Mouse (Mus musculus): Measurements from ENCODE around the gene Tmem102. TPM values are rescaled to one million over a fixed set of nuclear protein-coding genes. Genes with fewer than 3 reads are reported as not detected.

Gene Tmem102
- polyA plus RNA-seq, 1 experiment from 2014 or later, result 0.68 TPM

- H3K36me3 ChIP-seq (ENCODE audit: control insufficient read depth, insufficient read depth, low read length), result no peaks in the 10 kb centered on the region
- peaks cover 9% of the 10 kb centered on the region for H3K27me3 ChIP-seq (ENCODE audit: control insufficient read depth, insufficient read depth, low read length)
- H3K4me2 ChIP-seq (ENCODE audit: low read depth, low read length), result no peak overlapping the region
- 86% methylated on average over 2 of the region's 2 CpGs for WGBS
- no peaks in the 10 kb centered on the region for H3K9me3 ChIP-seq (ENCODE audit: control insufficient read depth, low read length)
- H3K9ac ChIP-seq (replicated peaks; ENCODE audit: low read depth, low read length), result no peak overlapping the region
- ATAC-seq (ENCODE audit: low read depth), result no peak
- no peak overlapping the region for H3K4me3 ChIP-seq (ENCODE audit: low read depth, low read length)
- peaks cover 14% of the 10 kb centered on the region for H3K4me1 ChIP-seq (ENCODE audit: control insufficient read depth, insufficient read depth, low read length)
- no peak overlapping the region for H3K27ac ChIP-seq (ENCODE audit: low read depth, low read length)
Observed at GRCm38 (mm10) chr11:69807641-69808040, 2.2 kb upstream of the Tmem102 start.

GRCm38 (mm10) chr11:69806378-69806777 lies 954 bp upstream of the Tmem102 start:
- WGBS, result 85% methylated on average over 4 of the region's 4 CpGs

DNA sequence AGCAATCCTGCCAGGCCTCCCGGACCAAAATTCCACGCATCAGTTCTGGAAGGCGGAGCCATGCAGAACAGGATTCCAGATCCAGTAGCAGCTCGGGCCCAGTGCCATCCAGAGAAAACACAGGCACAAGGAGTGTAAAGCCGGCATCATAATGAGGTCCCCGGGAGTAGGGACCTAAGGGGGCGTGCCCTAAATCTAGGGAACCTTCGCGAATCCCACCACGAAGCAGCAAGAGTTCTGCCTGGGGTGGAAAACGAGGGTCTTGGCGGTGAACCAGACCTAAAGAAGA lies 828 bp downstream of the Tmem102 start:
- H3K9ac ChIP-seq (replicated peaks; ENCODE audit: low read depth, low read length), result 0 out of 2 replicates have a peak overlapping the region, but pooled peaks have one; percentile 34

More at GRCm38 (mm10) chr11:69806378-69806777, 954 bp upstream of the Tmem102 start:
- peaks cover 9% of the 10 kb centered on the region for H3K27me3 ChIP-seq (ENCODE audit: control insufficient read depth, insufficient read depth, low read length)
- H3K4me1 ChIP-seq (ENCODE audit: control insufficient read depth, insufficient read depth, low read length), result peaks cover 25% of the 10 kb centered on the region
- no peak for ATAC-seq (ENCODE audit: low read depth)
- H3K4me3 ChIP-seq (ENCODE audit: low read depth, low read length), result no peak overlapping the region
- no peak overlapping the region for H3K27ac ChIP-seq (ENCODE audit: low read depth, low read length)
- H3K9me3 ChIP-seq (ENCODE audit: control insufficient read depth, low read length), result no peaks in the 10 kb centered on the region
- no peaks in the 10 kb centered on the region for H3K36me3 ChIP-seq (ENCODE audit: control insufficient read depth, insufficient read depth, low read length)
- no peak overlapping the region for H3K9ac ChIP-seq (replicated peaks; ENCODE audit: low read depth, low read length)
- no peak overlapping the region for H3K4me2 ChIP-seq (ENCODE audit: low read depth, low read length)

DNA sequence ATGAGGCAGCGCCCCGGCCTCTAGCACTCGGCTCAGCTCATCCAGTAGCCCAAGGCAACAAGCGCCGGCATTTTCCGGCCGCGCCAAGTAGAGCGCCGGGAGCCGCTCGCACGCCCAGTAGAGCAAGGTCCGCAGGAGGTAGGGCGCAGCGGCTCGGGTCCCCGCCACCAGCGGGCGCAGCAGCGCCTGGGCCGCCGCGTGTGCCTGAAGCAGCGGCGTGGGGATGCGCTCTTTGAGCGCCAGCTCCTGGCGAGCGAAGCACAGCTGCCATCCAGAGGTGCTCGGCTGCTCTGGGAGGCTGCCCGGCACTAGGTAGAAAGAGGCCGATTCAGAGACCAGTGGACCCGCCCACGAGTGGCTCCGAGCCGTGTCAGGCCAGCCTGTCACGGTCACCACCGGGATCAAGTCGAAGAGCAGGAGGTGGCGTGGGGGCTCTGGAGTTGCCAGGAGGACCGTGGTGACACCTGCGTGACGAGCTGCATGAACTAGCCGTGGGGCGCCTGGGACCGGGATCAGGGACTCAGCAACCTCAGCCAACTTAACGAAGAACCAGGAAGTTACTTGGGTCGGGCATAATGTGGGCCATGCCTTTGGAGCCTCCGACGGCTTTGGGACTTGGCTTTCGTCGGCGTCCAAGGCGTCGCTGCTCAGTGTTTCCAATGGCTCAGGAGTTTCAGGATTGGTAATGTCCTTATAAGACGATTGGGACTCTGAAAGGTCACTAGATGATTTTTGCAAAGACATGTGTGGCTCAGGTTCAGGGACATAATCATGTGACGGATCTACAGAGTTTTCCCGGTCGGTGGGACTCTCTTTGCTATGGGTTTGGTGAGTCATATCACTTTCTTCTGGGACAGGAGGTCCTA lies 1.4 kb downstream of the Tmem102 start:
- H3K36me3 ChIP-seq (ENCODE audit: control insufficient read depth, insufficient read depth, low read length), result no peaks in the 10 kb centered on the region
- H3K4me2 ChIP-seq (ENCODE audit: low read depth, low read length), result peak overlapping the region; percentile 96
- 1% methylated on average over 60 of the region's 60 CpGs for WGBS
- H3K27ac ChIP-seq (ENCODE audit: low read depth, low read length), result no peak overlapping the region
- H3K4me3 ChIP-seq (ENCODE audit: low read depth, low read length), result peak overlapping the region; percentile 55
- peak overlapping the region; percentile 50 for H3K9ac ChIP-seq (replicated peaks; ENCODE audit: low read depth, low read length)
- H3K4me1 ChIP-seq (ENCODE audit: control insufficient read depth, insufficient read depth, low read length), result peaks cover 37% of the 10 kb centered on the region
- peaks cover 11% of the 10 kb centered on the region for H3K27me3 ChIP-seq (ENCODE audit: control insufficient read depth, insufficient read depth, low read length)
- ATAC-seq (ENCODE audit: low read depth), result peak; percentile 36; the same call in 1 of the 2 replicates
- H3K9me3 ChIP-seq (ENCODE audit: control insufficient read depth, low read length), result no peaks in the 10 kb centered on the region

More for the DNA sequence above, 828 bp downstream of the Tmem102 start:
- peaks cover 11% of the 10 kb centered on the region for H3K27me3 ChIP-seq (ENCODE audit: control insufficient read depth, insufficient read depth, low read length)
- no peaks in the 10 kb centered on the region for H3K9me3 ChIP-seq (ENCODE audit: control insufficient read depth, low read length)
- no peak overlapping the region for H3K4me3 ChIP-seq (ENCODE audit: low read depth, low read length)
- 4% methylated on average over 12 of the region's 12 CpGs for WGBS
- no peak for ATAC-seq (ENCODE audit: low read depth)
- H3K36me3 ChIP-seq (ENCODE audit: control insufficient read depth, insufficient read depth, low read length), result no peaks in the 10 kb centered on the region
- H3K4me1 ChIP-seq (ENCODE audit: control insufficient read depth, insufficient read depth, low read length), result peaks cover 31% of the 10 kb centered on the region
- H3K4me2 ChIP-seq (ENCODE audit: low read depth, low read length), result peak overlapping the region; percentile 96; the same call in 1 of the 2 replicates
- no peak overlapping the region for H3K27ac ChIP-seq (ENCODE audit: low read depth, low read length)

GRCm38 (mm10) chr11:69803328-69803727 lies 2.1 kb downstream of the Tmem102 start:
- H3K4me1 ChIP-seq (ENCODE audit: control insufficient read depth, insufficient read depth, low read length), result peaks cover 40% of the 10 kb centered on the region
- peak overlapping the region; percentile 50 for H3K9ac ChIP-seq (replicated peaks; ENCODE audit: low read depth, low read length)
- 1% methylated on average over 12 of the region's 12 CpGs for WGBS
- no peaks in the 10 kb centered on the region for H3K36me3 ChIP-seq (ENCODE audit: control insufficient read depth, insufficient read depth, low read length)
- H3K4me3 ChIP-seq (ENCODE audit: low read depth, low read length), result peak overlapping the region; percentile 55
- H3K4me2 ChIP-seq (ENCODE audit: low read depth, low read length), result peak overlapping the region; percentile 96
- H3K27me3 ChIP-seq (ENCODE audit: control insufficient read depth, insufficient read depth, low read length), result peaks cover 11% of the 10 kb centered on the region
- no peak for ATAC-seq (ENCODE audit: low read depth)
- no peak overlapping the region; the same call in 1 of the 2 replicates for H3K27ac ChIP-seq (ENCODE audit: low read depth, low read length)
- H3K9me3 ChIP-seq (ENCODE audit: control insufficient read depth, low read length), result no peaks in the 10 kb centered on the region

DNA sequence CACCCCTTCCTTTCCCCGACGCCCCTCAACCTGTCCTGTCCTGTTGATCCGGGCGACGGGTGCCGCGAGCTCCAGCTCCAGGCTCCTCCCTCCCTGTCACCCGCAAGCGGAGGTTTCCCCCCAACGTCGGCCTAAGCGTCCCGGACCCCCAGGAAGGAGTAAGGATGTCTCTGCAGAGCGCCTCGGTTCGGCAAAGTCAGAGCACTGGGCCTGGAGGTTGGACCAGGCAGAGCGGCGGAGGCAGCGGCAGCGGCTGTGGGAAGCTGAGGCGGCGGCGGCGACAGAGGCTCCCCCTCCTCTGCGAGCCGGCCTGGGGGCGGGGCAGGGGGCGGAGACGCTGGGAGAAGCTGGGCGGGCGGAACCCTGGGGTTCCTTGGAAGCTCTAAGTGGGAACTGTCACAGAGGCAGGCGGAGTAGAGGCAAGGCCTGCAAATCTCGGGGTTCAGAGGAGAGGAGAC lies 2.7 kb downstream of the Tmem102 start:
- H3K9me3 ChIP-seq (ENCODE audit: control insufficient read depth, low read length), result no peaks in the 10 kb centered on the region
- ATAC-seq (ENCODE audit: low read depth), result no peak
- under 1% methylated on average over 33 of the region's 33 CpGs for WGBS
- peak overlapping the region; percentile 71 for H3K9ac ChIP-seq (replicated peaks; ENCODE audit: low read depth, low read length)
- H3K27ac ChIP-seq (ENCODE audit: low read depth, low read length), result peak overlapping the region; percentile 66
- H3K4me1 ChIP-seq (ENCODE audit: control insufficient read depth, insufficient read depth, low read length), result peaks cover 40% of the 10 kb centered on the region
- H3K4me3 ChIP-seq (ENCODE audit: low read depth, low read length), result peak overlapping the region; percentile 55
- peaks cover 11% of the 10 kb centered on the region for H3K27me3 ChIP-seq (ENCODE audit: control insufficient read depth, insufficient read depth, low read length)
- 0 out of 2 replicates have a peak, but pooled peaks cover under 1% of the 10 kb centered on the region for H3K36me3 ChIP-seq (ENCODE audit: control insufficient read depth, insufficient read depth, low read length)
- peak overlapping the region; percentile 96 for H3K4me2 ChIP-seq (ENCODE audit: low read depth, low read length)

GRCm38 (mm10) chr11:69801379-69801977 lies 3.9 kb downstream of the Tmem102 start, which contains the start of gene Fgf11:
Gene Fgf11, minus strand, starts transcription at chr11:69801857.
- H3K4me1 ChIP-seq (ENCODE audit: control insufficient read depth, insufficient read depth, low read length), result peaks cover 40% of the 10 kb centered on the region
- H3K4me3 ChIP-seq (ENCODE audit: low read depth, low read length), result peak within 1 kb of the TSS; percentile 55
- H3K4me2 ChIP-seq (ENCODE audit: low read depth, low read length), result peak within 1 kb of the TSS; percentile 96
- ATAC-seq (ENCODE audit: low read depth), result no peak
- H3K27me3 ChIP-seq (ENCODE audit: control insufficient read depth, insufficient read depth, low read length), result peaks cover 11% of the 10 kb centered on the region
- H3K9ac ChIP-seq (replicated peaks; ENCODE audit: low read depth, low read length), result peak within 1 kb of the TSS; percentile 71
- 0 out of 2 replicates have a peak, but pooled peaks cover 4% of the 10 kb centered on the region for H3K36me3 ChIP-seq (ENCODE audit: control insufficient read depth, insufficient read depth, low read length)
- H3K9me3 ChIP-seq (ENCODE audit: control insufficient read depth, low read length), result no peaks in the 10 kb centered on the region
- peak within 1 kb of the TSS; percentile 95 for H3K27ac ChIP-seq (ENCODE audit: low read depth, low read length)
- under 1% methylated on average over 33 of the region's 33 CpGs for WGBS

DNA sequence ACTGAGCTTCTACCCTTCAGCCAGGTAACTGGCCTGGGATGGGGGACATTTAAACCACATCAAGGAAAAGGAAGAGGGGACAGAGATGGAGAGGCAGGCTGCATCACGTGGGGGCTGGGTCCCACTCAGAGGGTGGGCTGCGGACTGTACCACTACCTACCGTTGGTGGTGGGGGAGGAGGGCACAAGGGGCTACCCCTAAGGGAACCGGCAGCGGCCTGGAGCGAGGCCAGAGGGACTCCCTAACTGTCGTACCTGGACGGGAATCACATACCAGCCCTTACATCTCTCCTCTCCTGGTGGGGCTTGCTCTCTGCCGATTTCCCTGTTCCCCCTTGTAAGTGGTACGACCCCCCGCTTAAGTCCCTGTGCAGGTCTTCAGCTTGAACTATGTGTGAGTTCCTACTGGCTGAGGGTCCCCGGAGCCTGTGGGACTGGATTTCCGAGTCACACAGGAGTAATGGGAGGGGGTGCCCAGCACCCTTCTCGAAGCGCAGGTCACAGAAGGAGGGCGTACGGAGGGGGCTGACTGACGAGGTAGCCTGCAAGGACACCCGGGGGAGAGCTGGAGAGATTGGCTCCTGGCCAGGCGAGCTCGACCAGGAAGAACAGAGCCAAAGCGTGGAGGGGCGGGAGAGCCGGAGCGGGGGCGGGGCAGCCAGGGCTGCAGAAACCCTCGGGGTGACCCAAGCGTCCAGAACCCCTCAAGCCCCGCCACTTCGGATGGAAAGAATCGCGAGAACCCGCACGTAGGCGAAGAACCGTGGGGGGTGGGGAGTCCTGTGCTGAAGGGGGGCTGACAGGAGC lies 4.8 kb downstream of the Tmem102 start:
- peaks cover 11% of the 10 kb centered on the region for H3K27me3 ChIP-seq (ENCODE audit: control insufficient read depth, insufficient read depth, low read length)
- peak overlapping the region; percentile 95 for H3K27ac ChIP-seq (ENCODE audit: low read depth, low read length)
- peak overlapping the region; percentile 55 for H3K4me3 ChIP-seq (ENCODE audit: low read depth, low read length)
- peak overlapping the region; percentile 96 for H3K4me2 ChIP-seq (ENCODE audit: low read depth, low read length)
- no peaks in the 10 kb centered on the region for H3K9me3 ChIP-seq (ENCODE audit: control insufficient read depth, low read length)
- H3K4me1 ChIP-seq (ENCODE audit: control insufficient read depth, insufficient read depth, low read length), result peaks cover 40% of the 10 kb centered on the region
- ATAC-seq (ENCODE audit: low read depth), result peak; percentile 69
- WGBS, result 0% methylated on average over 36 of the region's 36 CpGs
- H3K36me3 ChIP-seq (ENCODE audit: control insufficient read depth, insufficient read depth, low read length), result 0 out of 2 replicates have a peak, but pooled peaks cover 4% of the 10 kb centered on the region
- H3K9ac ChIP-seq (replicated peaks; ENCODE audit: low read depth, low read length), result peak overlapping the region; percentile 71
